Mouse (Mus musculus): ENCODE measurements at regions not wholly inside any gene's neighbourhood (a gene's known extent, or its start where the extent isn't known, plus 50 kb on each side); places are given as distances from the start of the nearest gene placed in this dataset.

DNA sequence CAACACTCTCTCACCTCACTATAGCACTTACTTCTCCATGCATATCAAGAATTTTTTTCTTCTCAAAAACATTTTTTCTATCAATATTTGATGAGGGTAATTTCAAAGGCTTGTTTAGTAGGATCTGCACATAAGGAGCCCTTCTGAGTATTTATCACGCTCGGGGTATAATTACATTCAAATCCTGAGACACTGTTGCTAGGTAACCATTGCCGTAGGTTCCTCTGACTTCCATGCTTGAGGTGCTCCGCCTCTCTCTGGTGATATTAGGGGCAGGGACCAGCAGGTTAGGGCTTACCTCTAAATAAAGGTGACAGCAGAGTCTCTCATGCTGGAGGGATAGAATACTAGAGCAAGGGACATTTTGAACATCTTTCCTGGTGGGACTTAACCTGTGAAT, 54.4 kb upstream of the 9630041A04Rik start:
- no peak for ATAC-seq (replicated peaks in 1 of 2; ENCODE audit: insufficient read depth in 1 of 2, low FRiP score in 2 of 2, low TSS enrichment in 1 of 2, low read depth in 1 of 2, poor library complexity in 2 of 2, severe bottlenecking in 2 of 2)

GRCm38 (mm10) chr9:101796718-101797117, 64.9 kb upstream of the 9630041A04Rik start:
- no peak for ATAC-seq (replicated peaks in 1 of 2; ENCODE audit: insufficient read depth in 1 of 2, low FRiP score in 2 of 2, low TSS enrichment in 1 of 2, low read depth in 1 of 2, poor library complexity in 2 of 2, severe bottlenecking in 2 of 2)

DNA sequence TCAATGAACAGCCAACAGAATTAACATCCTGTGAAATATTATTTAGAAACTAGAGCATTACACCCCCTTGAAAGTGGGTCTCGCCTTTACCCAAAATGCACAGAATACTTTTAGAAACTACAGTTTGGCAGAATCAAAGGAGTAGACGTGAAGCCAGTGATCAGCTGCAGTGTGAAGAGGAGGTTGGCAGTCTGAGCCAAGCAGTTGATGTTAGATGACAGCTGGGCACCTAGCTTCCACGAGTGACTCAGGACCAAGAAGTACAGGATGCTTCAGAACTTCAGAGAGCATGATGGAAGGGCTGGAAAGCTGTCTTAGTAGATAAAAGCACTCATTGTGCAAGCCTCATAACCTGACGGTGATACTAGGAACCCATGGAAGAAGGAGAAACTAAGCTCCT, 65.6 kb upstream of the 9630041A04Rik start:
- no peak for ATAC-seq (replicated peaks in 1 of 2; ENCODE audit: insufficient read depth in 1 of 2, low FRiP score in 2 of 2, low TSS enrichment in 1 of 2, low read depth in 1 of 2, poor library complexity in 2 of 2, severe bottlenecking in 2 of 2)

DNA sequence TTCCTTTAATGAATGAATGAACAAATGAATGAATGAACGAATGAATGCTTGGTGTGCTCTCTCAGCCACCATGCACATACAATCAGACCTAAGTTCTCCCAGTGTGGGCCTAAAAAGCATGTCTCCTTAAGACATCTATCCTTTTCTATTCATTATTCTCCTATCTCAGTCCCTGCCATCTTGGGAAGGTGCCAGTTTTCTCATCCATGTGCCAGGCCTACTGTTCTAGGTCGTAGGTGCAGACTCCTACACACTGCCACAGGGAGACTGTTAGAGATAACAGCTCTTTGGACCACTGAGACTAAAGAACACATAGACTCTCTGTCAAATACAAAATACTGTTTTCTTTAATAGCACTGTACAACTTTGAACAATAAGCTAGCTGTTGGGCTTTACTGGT, 66.2 kb upstream of the 9630041A04Rik start:
- ATAC-seq (replicated peaks in 1 of 2; ENCODE audit: insufficient read depth in 1 of 2, low FRiP score in 2 of 2, low TSS enrichment in 1 of 2, low read depth in 1 of 2, poor library complexity in 2 of 2, severe bottlenecking in 2 of 2): no peak

- no peak for ATAC-seq (replicated peaks in 1 of 2; ENCODE audit: insufficient read depth in 1 of 2, low FRiP score in 2 of 2, low TSS enrichment in 1 of 2, low read depth in 1 of 2, poor library complexity in 2 of 2, severe bottlenecking in 2 of 2)
Observed at GRCm38 (mm10) chr9:101790936-101791335, 70.7 kb upstream of the 9630041A04Rik start.

DNA sequence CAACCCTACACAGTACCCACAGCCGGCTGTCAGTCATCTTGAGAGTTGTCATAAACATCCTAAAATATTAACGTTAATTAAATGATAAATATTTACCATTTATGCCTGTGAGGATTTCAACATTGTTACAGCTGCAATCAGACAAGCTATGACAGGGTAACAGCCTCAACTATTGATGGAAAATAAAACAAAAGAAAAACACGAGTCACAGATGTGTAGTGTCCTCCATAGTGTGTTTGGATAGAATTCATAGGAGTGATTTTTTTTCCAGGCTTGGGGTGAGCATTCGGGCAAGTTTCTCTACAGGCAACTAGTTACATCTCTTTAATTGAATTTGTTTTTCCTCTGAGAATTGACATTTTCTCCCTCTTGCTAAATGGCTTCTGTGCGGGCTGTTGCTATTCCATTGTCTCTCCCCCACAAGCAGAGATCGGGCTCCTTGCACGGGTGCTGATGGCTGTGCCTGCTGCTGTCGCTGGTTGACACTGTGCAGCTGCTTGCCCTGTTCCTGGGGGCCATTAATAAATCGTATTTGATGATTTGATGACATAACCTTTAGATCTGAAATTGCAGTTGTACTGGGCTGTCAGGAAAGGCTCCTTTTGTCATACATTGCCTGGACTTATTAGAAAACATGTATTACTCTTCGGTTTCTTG, 120.6 kb upstream of the 9630041A04Rik start:
- no peak for ATAC-seq (replicated peaks in 1 of 2; ENCODE audit: insufficient read depth in 1 of 2, low FRiP score in 2 of 2, low TSS enrichment in 1 of 2, low read depth in 1 of 2, poor library complexity in 2 of 2, severe bottlenecking in 2 of 2)

DNA sequence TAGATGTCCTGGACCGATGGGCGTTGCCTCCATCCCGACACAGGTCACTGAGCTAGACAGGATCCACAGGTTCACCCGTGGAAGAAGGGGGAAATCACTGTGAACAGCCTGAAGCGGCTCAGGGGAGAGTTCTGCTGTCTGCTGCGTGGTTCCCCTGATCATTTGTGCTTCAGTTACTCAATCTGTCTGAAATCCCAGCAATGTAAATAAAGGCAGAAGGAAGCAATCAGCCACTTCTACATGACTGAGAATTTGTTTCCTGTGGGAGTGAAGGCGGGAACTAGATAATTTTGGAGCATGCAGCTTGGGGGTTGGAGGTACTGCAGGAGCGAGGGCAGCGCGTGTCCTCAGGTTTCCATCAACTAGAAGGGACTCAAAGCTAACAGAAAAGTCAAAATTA, 122.3 kb upstream of the 9630041A04Rik start:
- no peak for ATAC-seq (replicated peaks in 1 of 2; ENCODE audit: insufficient read depth in 1 of 2, low FRiP score in 2 of 2, low TSS enrichment in 1 of 2, low read depth in 1 of 2, poor library complexity in 2 of 2, severe bottlenecking in 2 of 2)

DNA sequence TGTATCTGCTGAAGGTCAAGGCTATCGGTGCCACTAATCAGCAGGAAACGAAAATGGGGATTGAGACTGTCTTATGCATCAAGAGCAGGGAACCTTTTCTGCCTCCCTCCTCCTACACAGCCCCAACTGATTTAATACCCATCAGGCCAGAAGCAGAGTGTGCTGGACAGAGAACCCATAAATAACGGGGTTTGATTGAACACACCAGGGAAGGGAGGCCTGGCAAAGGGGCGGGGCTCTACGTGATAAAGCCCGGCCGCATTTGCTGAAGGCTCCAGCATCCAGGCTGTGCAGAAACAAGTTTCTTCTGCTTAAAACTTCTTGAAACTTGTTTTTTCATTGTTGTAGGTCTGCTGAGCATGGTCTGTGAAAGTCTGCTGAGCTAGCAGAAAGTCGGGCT, 127.4 kb upstream of the 9630041A04Rik start:
- ATAC-seq (replicated peaks in 1 of 2; ENCODE audit: insufficient read depth in 1 of 2, low FRiP score in 2 of 2, low TSS enrichment in 1 of 2, low read depth in 1 of 2, poor library complexity in 2 of 2, severe bottlenecking in 2 of 2): no peak

DNA sequence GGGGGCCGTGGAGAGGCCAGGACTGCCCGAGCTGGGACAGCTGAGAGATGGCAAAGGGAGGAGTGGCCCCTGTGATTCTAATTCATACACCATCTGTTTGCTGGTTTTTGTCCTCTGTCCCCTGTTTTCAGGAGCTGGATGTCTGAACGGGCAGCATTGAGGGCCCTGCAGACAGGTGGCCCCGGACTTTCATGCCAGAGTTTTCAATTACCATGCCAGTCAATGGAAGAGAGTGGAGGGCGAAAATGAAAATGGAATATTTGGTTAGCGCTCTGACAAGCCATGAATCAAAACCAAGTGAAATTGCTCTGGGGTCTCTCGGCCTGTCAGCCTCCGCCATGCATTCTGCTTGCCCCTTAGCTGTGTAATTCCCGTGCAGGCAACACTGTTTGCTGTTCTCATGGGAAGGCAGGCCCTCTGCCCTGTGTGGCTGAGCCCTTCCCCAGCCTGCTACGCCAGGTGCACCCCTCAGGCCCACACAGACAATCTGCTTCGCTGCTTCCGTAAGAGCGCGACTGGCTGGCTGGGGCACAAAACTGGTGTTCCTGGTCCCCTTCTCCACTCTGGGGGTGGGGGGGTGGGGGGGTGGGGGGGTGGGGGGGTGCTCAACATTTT, 127.9 kb upstream of the 9630041A04Rik start:
- ATAC-seq (replicated peaks in 1 of 2; ENCODE audit: insufficient read depth in 1 of 2, low FRiP score in 2 of 2, low TSS enrichment in 1 of 2, low read depth in 1 of 2, poor library complexity in 2 of 2, severe bottlenecking in 2 of 2): no peak

DNA sequence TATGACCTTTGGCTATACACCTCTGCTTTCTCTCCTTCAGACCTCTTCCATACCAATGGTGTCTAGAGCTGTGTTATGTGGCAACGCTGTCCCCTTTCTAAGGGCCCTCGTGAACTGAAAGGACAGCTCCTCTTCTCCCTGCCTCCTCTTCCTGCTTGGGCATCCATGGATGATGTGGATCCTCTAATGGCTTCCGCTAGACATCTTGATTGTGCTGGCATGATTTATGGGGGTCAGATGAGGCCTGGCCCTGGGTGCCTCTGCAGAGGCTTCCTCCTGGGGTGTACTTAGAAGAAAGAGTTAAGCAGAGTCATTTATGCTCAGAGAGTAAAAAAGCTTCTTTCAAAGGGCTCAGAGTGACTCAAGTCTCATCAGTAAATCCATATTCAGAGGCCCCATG, 131.5 kb upstream of the 9630041A04Rik start:
- no peak for ATAC-seq (replicated peaks in 1 of 2; ENCODE audit: insufficient read depth in 1 of 2, low FRiP score in 2 of 2, low TSS enrichment in 1 of 2, low read depth in 1 of 2, poor library complexity in 2 of 2, severe bottlenecking in 2 of 2)

DNA sequence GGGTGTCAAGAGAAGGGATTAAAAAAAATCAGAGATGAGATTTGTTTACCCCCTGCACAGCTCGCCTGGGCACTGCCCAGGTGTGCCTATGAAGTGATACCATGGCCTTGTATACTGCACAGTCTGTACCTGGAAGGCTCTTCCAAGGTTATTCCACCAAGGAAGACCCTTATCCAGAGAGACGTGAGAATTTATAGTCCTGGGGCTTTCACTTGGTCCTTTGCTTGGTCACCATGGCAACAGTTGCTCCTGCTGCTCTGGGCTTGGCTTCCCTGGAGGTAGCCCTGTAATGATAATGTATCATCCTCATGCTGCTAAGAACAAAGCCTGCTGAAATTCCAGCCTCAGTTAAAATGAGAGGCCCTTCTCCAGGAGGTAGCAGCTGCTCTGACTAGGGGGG, 143.7 kb upstream of the 9630041A04Rik start:
- no peak for ATAC-seq (replicated peaks in 1 of 2; ENCODE audit: insufficient read depth in 1 of 2, low FRiP score in 2 of 2, low TSS enrichment in 1 of 2, low read depth in 1 of 2, poor library complexity in 2 of 2, severe bottlenecking in 2 of 2)

DNA sequence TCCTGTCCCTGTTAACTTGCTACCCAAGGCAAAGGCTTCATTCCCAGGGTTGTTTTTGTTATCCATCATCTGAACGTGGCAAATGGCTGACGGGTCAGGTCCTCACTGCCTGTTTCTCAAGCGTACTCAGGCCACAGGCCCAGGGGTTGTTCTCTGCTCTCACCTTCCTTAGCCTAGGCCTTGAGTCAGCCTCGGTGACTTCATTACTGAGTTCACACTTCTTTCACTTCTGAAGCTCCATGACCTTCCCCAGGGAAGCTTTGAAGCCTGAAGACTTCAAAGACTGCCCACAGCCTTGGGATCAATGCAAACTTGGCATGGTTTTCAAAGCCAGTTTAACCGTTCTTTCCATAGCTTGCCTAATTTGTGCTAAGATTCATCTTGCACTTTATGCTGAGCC, 145.3 kb upstream of the 9630041A04Rik start:
- ATAC-seq (replicated peaks in 1 of 2; ENCODE audit: insufficient read depth in 1 of 2, low FRiP score in 2 of 2, low TSS enrichment in 1 of 2, low read depth in 1 of 2, poor library complexity in 2 of 2, severe bottlenecking in 2 of 2): no peak

DNA sequence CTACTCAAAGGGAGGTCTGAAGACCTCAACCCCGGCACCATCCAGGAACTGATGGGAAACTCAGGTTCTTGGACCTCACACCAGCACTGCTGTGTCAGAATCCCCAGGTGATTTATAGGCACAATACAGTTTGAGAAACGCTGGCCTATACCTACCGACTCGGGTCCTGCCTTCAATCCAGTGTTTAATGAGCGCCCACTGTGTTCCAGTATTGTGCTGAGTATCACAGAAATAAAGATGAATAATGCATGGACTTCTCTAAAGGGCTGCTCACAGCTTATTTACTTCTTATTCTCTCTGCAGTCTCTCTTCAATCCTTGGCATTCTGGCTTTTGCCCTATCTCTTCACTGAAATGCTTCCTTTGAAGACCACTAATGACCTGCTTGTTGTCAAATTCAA, 146.8 kb upstream of the 9630041A04Rik start:
- ATAC-seq (replicated peaks in 1 of 2; ENCODE audit: insufficient read depth in 1 of 2, low FRiP score in 2 of 2, low TSS enrichment in 1 of 2, low read depth in 1 of 2, poor library complexity in 2 of 2, severe bottlenecking in 2 of 2): no peak

- no peak for ATAC-seq (replicated peaks in 1 of 2; ENCODE audit: insufficient read depth in 1 of 2, low FRiP score in 2 of 2, low TSS enrichment in 1 of 2, low read depth in 1 of 2, poor library complexity in 2 of 2, severe bottlenecking in 2 of 2)
Observed at GRCm38 (mm10) chr9:101710611-101711071, 151.0 kb upstream of the 9630041A04Rik start.

- no peak for ATAC-seq (replicated peaks in 1 of 2; ENCODE audit: insufficient read depth in 1 of 2, low FRiP score in 2 of 2, low TSS enrichment in 1 of 2, low read depth in 1 of 2, poor library complexity in 2 of 2, severe bottlenecking in 2 of 2)
Observed at GRCm38 (mm10) chr9:101700368-101700767, 161.3 kb upstream of the 9630041A04Rik start.

DNA sequence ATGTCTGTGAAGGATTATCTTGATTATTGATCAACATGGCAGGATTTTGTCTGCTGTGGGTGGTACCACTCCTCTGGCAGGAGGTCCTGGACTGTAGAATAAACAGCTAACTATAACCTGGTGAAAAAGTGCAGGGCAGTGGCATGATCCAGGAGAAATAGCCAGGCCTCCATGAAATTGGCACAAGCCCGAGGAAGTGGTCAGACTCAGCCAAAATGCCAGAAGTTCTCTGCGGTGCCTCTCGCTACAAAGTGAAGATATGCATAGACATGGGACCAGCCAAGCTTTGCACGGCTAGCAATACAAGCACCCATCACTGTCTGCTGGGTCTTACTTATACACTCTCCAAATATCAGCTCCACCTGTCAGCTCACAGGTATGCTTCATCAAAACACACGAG, 167.6 kb upstream of the 9630041A04Rik start:
- ATAC-seq (replicated peaks in 1 of 2; ENCODE audit: insufficient read depth in 1 of 2, low FRiP score in 2 of 2, low TSS enrichment in 1 of 2, low read depth in 1 of 2, poor library complexity in 2 of 2, severe bottlenecking in 2 of 2): no peak

GRCm38 (mm10) chr9:101691336-101691735, 170.3 kb upstream of the 9630041A04Rik start:
- no peak for ATAC-seq (replicated peaks in 1 of 2; ENCODE audit: insufficient read depth in 1 of 2, low FRiP score in 2 of 2, low TSS enrichment in 1 of 2, low read depth in 1 of 2, poor library complexity in 2 of 2, severe bottlenecking in 2 of 2)

DNA sequence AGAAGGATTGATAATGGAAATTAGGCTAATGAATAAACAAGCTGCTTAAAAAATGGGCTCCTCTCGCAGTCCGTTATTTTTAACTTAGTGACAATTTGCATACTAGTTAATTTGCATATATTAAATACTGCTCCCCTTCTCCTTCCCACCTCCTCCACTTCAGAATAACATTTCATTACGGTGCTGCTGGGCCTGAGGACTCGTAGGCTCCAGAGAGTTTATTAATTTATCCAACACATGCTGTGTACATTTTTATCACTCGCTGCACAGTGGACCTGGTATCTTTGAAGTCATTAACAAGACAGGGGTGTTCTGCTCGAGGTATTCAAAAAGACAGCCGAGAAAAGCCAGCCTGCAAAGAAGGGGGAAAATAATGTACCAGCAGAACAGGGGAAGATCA, 170.7 kb upstream of the 9630041A04Rik start:
- ATAC-seq (replicated peaks in 1 of 2; ENCODE audit: insufficient read depth in 1 of 2, low FRiP score in 2 of 2, low TSS enrichment in 1 of 2, low read depth in 1 of 2, poor library complexity in 2 of 2, severe bottlenecking in 2 of 2): no peak

GRCm38 (mm10) chr9:101690402-101690861, 171.2 kb upstream of the 9630041A04Rik start:
- no peak for ATAC-seq (replicated peaks in 1 of 2; ENCODE audit: insufficient read depth in 1 of 2, low FRiP score in 2 of 2, low TSS enrichment in 1 of 2, low read depth in 1 of 2, poor library complexity in 2 of 2, severe bottlenecking in 2 of 2)
